ENCODE assay signal across 25 mouse cellular contexts in genomic region chr14:19762014-19762413, GRCm38 (mm10). TPM values are rescaled to one million over a fixed set of nuclear protein-coding genes. Genes with fewer than 3 reads are reported as not detected.
DNase-seq lines count a peak whose midpoint lies in the region; ATAC-seq and TF ChIP-seq lines count a peak whose summit lies in the region.
"Had no signal": no experiment of that assay in that cellular context is flagged by ENCODE, and none has a peak within 500 bp of the region (broad histone marks: within the 10 kb centered on the region; RNA-seq: fewer than 3 reads in every experiment).

No protein-coding gene starts in this region.

- TF ChIP-seq CTCF in lung, adult 2 months (IDR thresholded peaks at IDR 0.05; ENCODE audit: insufficient read depth, low read length) = no peak

- H3K9ac ChIP-seq in heart, embryonic 13.5 days = 0 out of 2 replicates have a peak overlapping the region, but pooled peaks have one; percentile 5
- H3K9ac ChIP-seq: embryonic facial prominence, embryonic 13.5 days; forebrain, embryonic 15.5 days; hindbrain, embryonic 12.5 days; limb, embryonic 12.5 days; liver, postnatal 0 days; midbrain, embryonic 12.5 days; stomach, embryonic 15.5 days had no signal

- no peak for ATAC-seq in heart, embryonic 13.5 days (ENCODE audit: extremely low read depth, insufficient number of reproducible peaks, low FRiP score, low TSS enrichment)
- no peak for ATAC-seq in megakaryocyte, adult 5-6 weeks (ENCODE audit: poor library complexity, severe bottlenecking)
- ATAC-seq in monocyte, adult 5-6 weeks (replicated peaks; ENCODE audit: insufficient number of reproducible peaks, low FRiP score, low TSS enrichment, poor library complexity, severe bottlenecking) = no peak
- ATAC-seq: forebrain, embryonic 15.5 days; intestine, embryonic 16.5 days; liver, postnatal 0 days; lung, postnatal 0 days had no signal

- TF ChIP-seq POLR2A in lung, adult 2 months (IDR thresholded peaks at IDR 0.05; ENCODE audit: borderline replicate concordance, extremely low read depth, low read depth, low read length) = no peak

- peaks cover 84% of the 10 kb centered on the region for H3K4me1 ChIP-seq in heart, embryonic 13.5 days
- H3K4me1 ChIP-seq in megakaryocyte, embryonic 14.5 days = peaks cover 22% of the 10 kb centered on the region
- no peaks in the 10 kb centered on the region for H3K4me1 ChIP-seq in lung, adult 2 months (ENCODE audit: control insufficient read depth, insufficient read depth, low read length)

- H3K9me3 ChIP-seq in heart, embryonic 13.5 days = no peaks in the 10 kb centered on the region
- H3K9me3 ChIP-seq in megakaryocyte, embryonic 14.5 days = no peaks in the 10 kb centered on the region
- H3K9me3 ChIP-seq: embryonic facial prominence, embryonic 13.5 days; forebrain, embryonic 10.5 days; forebrain, embryonic 15.5 days; hindbrain, embryonic 12.5 days; limb, embryonic 12.5 days; midbrain, embryonic 12.5 days; stomach, embryonic 15.5 days had no signal

- no peaks in the 10 kb centered on the region for H3K27me3 ChIP-seq in heart, embryonic 13.5 days (replicated peaks)
- H3K27me3 ChIP-seq in megakaryocyte, embryonic 14.5 days (replicated peaks) = peaks cover 2% of the 10 kb centered on the region
- H3K27me3 ChIP-seq: embryonic facial prominence, embryonic 13.5 days; forebrain, embryonic 15.5 days; hindbrain, embryonic 12.5 days; limb, embryonic 12.5 days; midbrain, embryonic 12.5 days; stomach, embryonic 15.5 days had no signal

- DNase-seq in heart, adult 11 months = no peak
- peak; percentile 43 for DNase-seq in forelimb bud, embryonic 11.5 days (ENCODE audit: low read depth, low spot score)
- DNase-seq in lung, adult 2 months = no peak
- DNase-seq: adrenal gland, postnatal 10 days; cerebellum, adult 9-10 months; cerebellum, postnatal 36 days; heart, postnatal 36 days; kidney, adult 9 months; liver, postnatal 0 days; right cerebral cortex, postnatal 25 days had no signal

- H3K4me3 ChIP-seq in heart, embryonic 13.5 days = no peak overlapping the region
- peak overlapping the region; percentile 33 for H3K4me3 ChIP-seq in megakaryocyte, embryonic 14.5 days (replicated peaks)
- no peak overlapping the region for H3K4me3 ChIP-seq in lung, adult 2 months (replicated peaks; ENCODE audit: extremely low read depth, low read depth, low read length)
- H3K4me3 ChIP-seq: embryonic facial prominence, embryonic 13.5 days; forebrain, embryonic 10.5 days; forebrain, embryonic 15.5 days; hindbrain, embryonic 12.5 days; limb, embryonic 12.5 days; midbrain, embryonic 12.5 days; stomach, embryonic 15.5 days had no signal

- no peak overlapping the region for H3K4me2 ChIP-seq in heart, embryonic 13.5 days
- H3K4me2 ChIP-seq: embryonic facial prominence, embryonic 13.5 days; forebrain, embryonic 15.5 days; hindbrain, embryonic 12.5 days; limb, embryonic 12.5 days; midbrain, embryonic 12.5 days; stomach, embryonic 15.5 days had no signal

- 42% methylated on average over 4 of the region's 4 CpGs for WGBS in heart, embryonic 13.5 days
- WGBS in lung, adult 2 months = 69% methylated on average over 4 of the region's 4 CpGs

- H3K27ac ChIP-seq in heart, embryonic 13.5 days (replicated peaks) = peak overlapping the region; percentile 94; the same call in 1 of the 2 replicates
- H3K27ac ChIP-seq: embryonic facial prominence, embryonic 13.5 days; forebrain, embryonic 15.5 days; hindbrain, embryonic 12.5 days; limb, embryonic 12.5 days; macrophage; midbrain, embryonic 12.5 days; stomach, embryonic 15.5 days had no signal

- peaks cover 45% of the 10 kb centered on the region for H3K36me3 ChIP-seq in heart, embryonic 13.5 days
- no peaks in the 10 kb centered on the region for H3K36me3 ChIP-seq in megakaryocyte, embryonic 14.5 days (replicated peaks; ENCODE audit: low read length)
- H3K36me3 ChIP-seq: forebrain, embryonic 15.5 days; hindbrain, embryonic 12.5 days; midbrain, embryonic 12.5 days; stomach, embryonic 15.5 days had no signal

RNA-seq across cellular contexts. Expression of gene Nid2, which starts 10.9 kb away (rescaled TPM):
- 124 and 138 TPM in 2 replicates for polyA plus RNA-seq in heart, embryonic 13.5 days (2015; fragmentation: Nextera tagmentation; extraction: Ambion mirVana)
- 0.15 and 0.34 TPM in 2 replicates for polyA plus RNA-seq in megakaryocyte, embryonic 14.5 days (2012; ENCODE audit: insufficient read depth, low replicate concordance)
- 0.27 and 0.34 TPM in 2 replicates for total RNA-seq in megakaryocyte, adult 5-6 weeks (2015)
- 0.45 and 2.2 TPM in 2 replicates for total RNA-seq in megakaryocyte, adult 5-6 weeks (2017)
- 10.4 and 10.7 TPM in 2 replicates for polyA plus RNA-seq in lung, adult 2 months (2012; rRNA removed)
- 0.95 to 5.1 TPM (median 3.5 TPM) in 3 replicates for total RNA-seq in monocyte, adult 5-6 weeks (2017)
- total RNA-seq: neutrophil, adult 5-6 weeks had no signal

Comparison
In these comparisons a context has a peak if more than half of its experiments do, and no peak if none do; other contexts are left out.
1. RNA of gene Nid2, which starts 10.9 kb away (polyA plus RNA-seq): 124 to 138 TPM in heart, embryonic 13.5 days; 10.4 to 10.7 TPM in lung, adult 2 months and 0.15 to 0.34 TPM in megakaryocyte, embryonic 14.5 days; every median in the first group is over 10 times any median in the second.